Mouse (Mus musculus) intestine, embryonic 15.5 days (tissue): ENCODE results near the gene Mfn1. TPM values are rescaled to one million over a fixed set of nuclear protein-coding genes. Genes with fewer than 3 reads are reported as not detected.

Experiments
- ATAC-seq: fragments of 200-750 bp; cut with Nextera tagmentation; 2 replicates; pipeline ENCODE4 v1.8.0; 2017; ENCODE audit warnings: moderate TSS enrichment, moderate library complexity
- H3K27ac ChIP-seq: fragments of 300-500 bp; sonication (generic); 2 replicates; pipeline ENCODE4 v1.5.1; 2015; ENCODE audit warnings: mild to moderate bottlenecking, inconsistent platforms
- H3K27me3 ChIP-seq: fragments of 300-500 bp; sonication (generic); replicated peaks from 2 replicates; pipeline ENCODE4 v1.6.1; 2015; ENCODE audit warnings: inconsistent platforms
- H3K36me3 ChIP-seq: fragments of 300-500 bp; sonication (generic); 2 replicates; pipeline ENCODE4 v1.6.1; 2015; ENCODE audit warnings: inconsistent platforms
- H3K4me1 ChIP-seq: fragments of 300-500 bp; sonication (generic); replicated peaks from 2 replicates; pipeline ENCODE4 v1.6.1; 2015; ENCODE audit warnings: inconsistent platforms
- H3K4me2 ChIP-seq: fragments of 300-500 bp; sonication (generic); replicated peaks from 2 replicates; pipeline ENCODE4 v1.6.1; 2015; ENCODE audit warnings: mild to moderate bottlenecking, inconsistent platforms
- H3K4me3 ChIP-seq: fragments of 300-500 bp; sonication (generic); replicated peaks from 2 replicates; pipeline ENCODE4 v1.5.1; 2015; ENCODE audit warnings: inconsistent platforms
- H3K9ac ChIP-seq: fragments of 300-500 bp; sonication (generic); 2 replicates; pipeline ENCODE4 v1.6.1; 2015; ENCODE audit warnings: inconsistent platforms
- H3K9me3 ChIP-seq: fragments of 300-500 bp; sonication (generic); 2 replicates; pipeline ENCODE4 v1.6.1; 2016; ENCODE audit warnings: inconsistent platforms
- WGBS: fragments of 180-500 bp; shearing (Covaris S2); methylation state at CpG from one replicate; pipeline ENCODE4 v1.1.7; 2015; 5-methylcytosine and 5-hydroxymethylcytosine counted together
- polyA plus RNA-seq: library from polyadenylated mRNA; unstranded; fragments of >200 nt; fragmentation: Nextera tagmentation; extraction: Ambion mirVana; gene quantifications from 2 replicates; pipeline ENCODE4 v1.2.1, GENCODE M21; 2015

Gene Mfn1
- polyA plus RNA-seq, 1 experiment from 2014 or later, result 29.7 TPM

GRCm38 (mm10) chr3:32581911-32582310 lies 52.6 kb downstream of the Mfn1 start:
- Histone ChIP-seq H3K9ac (no peak overlapping the region), H3K4me2 (no peak overlapping the region), H3K27ac (no peak overlapping the region), H3K27me3 (no peaks in the 10 kb centered on the region), H3K9me3 (no peaks in the 10 kb centered on the region), H3K4me1 (no peaks in the 10 kb centered on the region), H3K36me3 (peaks cover under 1% of the 10 kb centered on the region; the same call in 1 of the 2 replicates), H3K4me3 (no peak overlapping the region)
- ATAC-seq, result no peak
- WGBS, result 86% methylated on average over 3 of the region's 3 CpGs

- 91% methylated on average over 4 of the region's 4 CpGs for WGBS
- peaks cover 7% of the 10 kb centered on the region; the same call in 1 of the 2 replicates for H3K36me3 ChIP-seq
- no peak overlapping the region for H3K4me3 ChIP-seq
- H3K9me3 ChIP-seq, result no peaks in the 10 kb centered on the region
- H3K27me3 ChIP-seq, result no peaks in the 10 kb centered on the region
- no peak overlapping the region for H3K9ac ChIP-seq
- no peak for ATAC-seq
- H3K4me2 ChIP-seq, result no peak overlapping the region
- no peaks in the 10 kb centered on the region for H3K4me1 ChIP-seq
- no peak overlapping the region for H3K27ac ChIP-seq
Measured at GRCm38 (mm10) chr3:32583489-32583888, 54.2 kb downstream of the Mfn1 start.

- ATAC-seq, result no peak
- WGBS, result 94% methylated on average over 3 of the region's 3 CpGs
- Histone ChIP-seq H3K27me3 (no peaks in the 10 kb centered on the region), H3K4me1 (no peaks in the 10 kb centered on the region), H3K4me3 (no peak overlapping the region), H3K4me2 (no peak overlapping the region), H3K9ac (no peak overlapping the region), H3K9me3 (no peaks in the 10 kb centered on the region), H3K36me3 (peaks cover 7% of the 10 kb centered on the region; the same call in 1 of the 2 replicates), H3K27ac (no peak overlapping the region)
Measured at GRCm38 (mm10) chr3:32586274-32586673, 57.0 kb downstream of the Mfn1 start.

GRCm38 (mm10) chr3:32595080-32595479 lies 65.8 kb downstream of the Mfn1 start:
- Histone ChIP-seq H3K9me3 (no peaks in the 10 kb centered on the region), H3K9ac (no peak overlapping the region), H3K27ac (no peak overlapping the region), H3K4me1 (no peaks in the 10 kb centered on the region), H3K27me3 (no peaks in the 10 kb centered on the region), H3K36me3 (no peaks in the 10 kb centered on the region), H3K4me3 (no peak overlapping the region), H3K4me2 (no peak overlapping the region)
- ATAC-seq, result no peak
- WGBS, result 48% methylated on average over 4 of the region's 4 CpGs

GRCm38 (mm10) chr3:32599328-32599727 lies 70.1 kb downstream of the Mfn1 start:
- ATAC-seq, result no peak
- no peak overlapping the region for H3K4me2 ChIP-seq
- H3K4me1 ChIP-seq, result no peaks in the 10 kb centered on the region
- no peak overlapping the region for H3K4me3 ChIP-seq
- H3K27me3 ChIP-seq, result no peaks in the 10 kb centered on the region
- no peaks in the 10 kb centered on the region for H3K9me3 ChIP-seq
- no peak overlapping the region for H3K27ac ChIP-seq
- 66% methylated on average over 3 of the region's 3 CpGs for WGBS
- no peak overlapping the region for H3K9ac ChIP-seq
- no peaks in the 10 kb centered on the region for H3K36me3 ChIP-seq

GRCm38 (mm10) chr3:32601055-32601454 lies 71.8 kb downstream of the Mfn1 start:
- WGBS, result 90% methylated on average over 10 of the region's 10 CpGs
- H3K4me1 ChIP-seq, result no peaks in the 10 kb centered on the region

GRCm38 (mm10) chr3:32609233-32609632 lies 80.0 kb downstream of the Mfn1 start:
- no peak overlapping the region for H3K27ac ChIP-seq
- H3K4me2 ChIP-seq, result no peak overlapping the region
- ATAC-seq, result no peak

More at GRCm38 (mm10) chr3:32601055-32601454, 71.8 kb downstream of the Mfn1 start:
- Histone ChIP-seq H3K4me2 (no peak overlapping the region), H3K36me3 (no peaks in the 10 kb centered on the region), H3K4me3 (no peak overlapping the region), H3K9ac (no peak overlapping the region), H3K9me3 (no peaks in the 10 kb centered on the region), H3K27ac (no peak overlapping the region), H3K27me3 (no peaks in the 10 kb centered on the region)
- no peak for ATAC-seq

GRCm38 (mm10) chr3:32610560-32610959 lies 81.3 kb downstream of the Mfn1 start:
- Histone ChIP-seq H3K4me3 (no peak overlapping the region), H3K4me2 (no peak overlapping the region), H3K9ac (no peak overlapping the region), H3K9me3 (no peaks in the 10 kb centered on the region), H3K36me3 (no peaks in the 10 kb centered on the region), H3K27me3 (no peaks in the 10 kb centered on the region), H3K4me1 (no peaks in the 10 kb centered on the region; the same call in 1 of the 2 replicates), H3K27ac (no peak overlapping the region)
- 25% methylated on average over 7 of the region's 7 CpGs for WGBS
- peak; percentile 77 for ATAC-seq

More at GRCm38 (mm10) chr3:32609233-32609632, 80.0 kb downstream of the Mfn1 start:
- Histone ChIP-seq H3K9ac (no peak overlapping the region), H3K4me3 (no peak overlapping the region), H3K9me3 (no peaks in the 10 kb centered on the region), H3K27me3 (no peaks in the 10 kb centered on the region), H3K4me1 (no peaks in the 10 kb centered on the region), H3K36me3 (no peaks in the 10 kb centered on the region)
- 92% methylated on average over 4 of the region's 4 CpGs for WGBS

GRCm38 (mm10) chr3:32611606-32612170 lies 82.4 kb downstream of the Mfn1 start:
- ATAC-seq, result no peak
- H3K36me3 ChIP-seq, result no peaks in the 10 kb centered on the region
- H3K27me3 ChIP-seq, result no peaks in the 10 kb centered on the region
- no peak overlapping the region for H3K27ac ChIP-seq
- H3K4me2 ChIP-seq, result no peak overlapping the region
- no peak overlapping the region for H3K4me3 ChIP-seq
- H3K9me3 ChIP-seq, result no peaks in the 10 kb centered on the region
- H3K4me1 ChIP-seq, result no peaks in the 10 kb centered on the region; the same call in 1 of the 2 replicates
- 68% methylated on average over 11 of the region's 11 CpGs for WGBS
- H3K9ac ChIP-seq, result no peak overlapping the region

GRCm38 (mm10) chr3:32614786-32615185 lies 85.5 kb downstream of the Mfn1 start:
- WGBS, result 76% methylated on average over 2 of the region's 2 CpGs
- Histone ChIP-seq H3K9me3 (no peaks in the 10 kb centered on the region), H3K4me1 (no peaks in the 10 kb centered on the region; the same call in 1 of the 2 replicates), H3K27me3 (no peaks in the 10 kb centered on the region), H3K27ac (no peak overlapping the region), H3K9ac (no peak overlapping the region), H3K4me3 (no peak overlapping the region), H3K36me3 (no peaks in the 10 kb centered on the region), H3K4me2 (peak overlapping the region; percentile 69; the same call in 1 of the 2 replicates)
- no peak for ATAC-seq

- WGBS, result 40% methylated on average over 5 of the region's 5 CpGs
- H3K9me3 ChIP-seq, result no peaks in the 10 kb centered on the region
- H3K9ac ChIP-seq, result no peak overlapping the region
- no peak overlapping the region for H3K27ac ChIP-seq
- H3K36me3 ChIP-seq, result no peaks in the 10 kb centered on the region
- H3K27me3 ChIP-seq, result no peaks in the 10 kb centered on the region
- H3K4me1 ChIP-seq, result no peaks in the 10 kb centered on the region; the same call in 1 of the 2 replicates
- H3K4me2 ChIP-seq, result peak overlapping the region; percentile 69
- H3K4me3 ChIP-seq, result peak overlapping the region; percentile 71
- no peak for ATAC-seq
Measured at GRCm38 (mm10) chr3:32615376-32615775, 86.1 kb downstream of the Mfn1 start.

GRCm38 (mm10) chr3:32616006-32616330 lies 86.7 kb downstream of the Mfn1 start:
- no peaks in the 10 kb centered on the region for H3K36me3 ChIP-seq
- no peak for ATAC-seq
- H3K9ac ChIP-seq, result peak overlapping the region; percentile 61
- no peaks in the 10 kb centered on the region for H3K27me3 ChIP-seq
- H3K4me3 ChIP-seq, result peak overlapping the region; percentile 71
- WGBS, result 22% methylated on average over 5 of the region's 14 CpGs
- H3K4me2 ChIP-seq, result peak overlapping the region; percentile 69
- no peaks in the 10 kb centered on the region; the same call in 1 of the 2 replicates for H3K4me1 ChIP-seq
- H3K9me3 ChIP-seq, result no peaks in the 10 kb centered on the region
- H3K27ac ChIP-seq, result 0 out of 2 replicates have a peak overlapping the region, but pooled peaks have one; percentile 48
